Mouse (Mus musculus) small intestine, adult 2 months (tissue): Measurements from ENCODE around the gene Gm20388.

Experiments used
- CTCF ChIP-seq: fragments of 200-500 bp; IDR thresholded peaks from 2 replicates; pipeline ENCODE4 v1.5.1; 2012; ENCODE audit warnings: low read depth, mild to moderate bottlenecking, control low read depth, inconsistent platforms, low read length, moderate library complexity, mixed read lengths; ENCODE audit not compliant: insufficient replicate concordance, insufficient read length; ENCODE audit errors: extremely low read depth
- POLR2A ChIP-seq: fragments of 200-500 bp; IDR thresholded peaks from 2 replicates; pipeline ENCODE4 v1.6.1; 2012; ENCODE audit warnings: low read depth, mild to moderate bottlenecking, control low read depth, inconsistent platforms, low read length, moderate library complexity

GRCm38 (mm10) chr8:120641245-120641644, 730.6 kb downstream of the Gm20388 start:
- TF ChIP-seq CTCF (no peak), POLR2A (no peak)
